Mouse (Mus musculus) MEL (cell line): ENCODE measurements at regions not wholly inside any gene's neighbourhood (a gene's known extent, or its start where the extent isn't known, plus 50 kb on each side); places are given as distances from the start of the nearest gene placed in this dataset.

Source experiments
- DNase-seq: peaks from one replicate; pipeline ENCODE4 v3.0.0; 2011; ENCODE audit warnings: low read depth, low spot score
- H3K27ac ChIP-seq: 2 replicates; pipeline ENCODE4 v1.5.1; 2012; ENCODE audit warnings: low read depth, mild to moderate bottlenecking, control low read depth, low read length, moderate library complexity; ENCODE audit not compliant: control insufficient read depth
- H3K27me3 ChIP-seq, 2 experiments: fragments of 150-350 bp in 1 of 2; sonication (generic) in 1 of 2; 2 replicates each; pipeline ENCODE4 v1.6.1; 2012; ENCODE audit warnings: low read length in 2 of 2, mild to moderate bottlenecking in 2 of 2, improper control_type of control experiment in 1 of 2, moderate library complexity in 1 of 2; ENCODE audit not compliant: insufficient read depth in 2 of 2, control insufficient read depth in 1 of 2
- H3K36me3 ChIP-seq, 2 experiments: 2 replicates each; pipeline ENCODE4 v1.6.1; 2012 to 2014; ENCODE audit warnings: low read length in 2 of 2, improper control_type of control experiment in 1 of 2, inconsistent platforms in 1 of 2, mild to moderate bottlenecking in 1 of 2; ENCODE audit not compliant: insufficient read depth in 2 of 2, control insufficient read depth in 1 of 2
- H3K4me1 ChIP-seq, 2 experiments: fragments of 150-350 bp in 1 of 2; sonication (generic) in 1 of 2; 2 replicates each; pipeline ENCODE4 v1.6.1; 2012; ENCODE audit warnings: low read length in 2 of 2, improper control_type of control experiment in 1 of 2, mild to moderate bottlenecking in 1 of 2; ENCODE audit not compliant: insufficient read depth in 2 of 2, control insufficient read depth in 1 of 2
- H3K4me3 ChIP-seq, 2 experiments: fragments of 150-350 bp in 1 of 2; sonication (generic) in 1 of 2; 2 replicates each; pipeline ENCODE4 v1.5.1; 2012; ENCODE audit warnings: low read depth in 2 of 2, low read length in 2 of 2, mild to moderate bottlenecking in 2 of 2, moderate library complexity in 2 of 2, control low read depth in 1 of 2, improper control_type of control experiment in 1 of 2; ENCODE audit not compliant: control insufficient read depth in 1 of 2, insufficient read depth in 1 of 2
- H3K79me2 ChIP-seq: 2 replicates; pipeline ENCODE4 v1.6.1; 2012; ENCODE audit warnings: mild to moderate bottlenecking, low read length, moderate library complexity; ENCODE audit not compliant: control insufficient read depth, poor library complexity, insufficient read depth
- H3K9ac ChIP-seq: 2 replicates; pipeline ENCODE4 v1.6.1; 2012; ENCODE audit warnings: low read depth, mild to moderate bottlenecking, control low read depth, low read length, moderate library complexity; ENCODE audit not compliant: control insufficient read depth, poor library complexity, severe bottlenecking
- H3K9me3 ChIP-seq: fragments of 150-350 bp; sonication (generic); replicated peaks from 2 replicates; pipeline ENCODE4 v1.6.1; 2012; ENCODE audit warnings: mild to moderate bottlenecking, low read length, improper control_type of control experiment, moderate library complexity; ENCODE audit not compliant: insufficient read depth
- CHD1 ChIP-seq: IDR thresholded peaks from 2 replicates; pipeline ENCODE4 v1.6.1; 2012; ENCODE audit warnings: low read depth, mild to moderate bottlenecking, inconsistent platforms, low read length, improper control_type of control experiment
- CHD2 ChIP-seq: IDR thresholded peaks from 2 replicates; pipeline ENCODE4 v1.6.1; 2011; ENCODE audit warnings: low read length, improper control_type of control experiment
- ELF1 ChIP-seq: IDR thresholded peaks from 2 replicates; pipeline ENCODE4 v1.6.1; 2014; ENCODE audit warnings: low read depth, mild to moderate bottlenecking, inconsistent platforms, low read length, improper control_type of control experiment, moderate library complexity
- EP300 ChIP-seq, 2 experiments: IDR thresholded peaks; 2 replicates each; pipeline ENCODE4 v1.6.1; 2011; ENCODE audit warnings: improper control_type of control experiment in 2 of 2, low read length in 2 of 2, low read depth in 1 of 2, mild to moderate bottlenecking in 1 of 2
- GABPA ChIP-seq: IDR thresholded peaks from 2 replicates; pipeline ENCODE4 v1.6.1; 2012; ENCODE audit warnings: low read depth, mild to moderate bottlenecking, inconsistent platforms, low read length, improper control_type of control experiment, moderate library complexity
- GATA1 ChIP-seq: IDR thresholded peaks from 2 replicates; pipeline ENCODE4 v1.6.1; 2011; ENCODE audit warnings: low read depth, low read length, improper control_type of control experiment
- HCFC1 ChIP-seq: IDR thresholded peaks from 2 replicates; pipeline ENCODE4 v1.6.1; 2012; ENCODE audit warnings: low read depth, mild to moderate bottlenecking, inconsistent platforms, low read length, improper control_type of control experiment, moderate library complexity
- JUND ChIP-seq: IDR thresholded peaks from 2 replicates; pipeline ENCODE4 v1.6.1; 2011; ENCODE audit warnings: low read depth, mild to moderate bottlenecking, improper control_type of control experiment, low read length
- MAFK ChIP-seq: IDR thresholded peaks from 2 replicates; pipeline ENCODE4 v1.6.1; 2011; ENCODE audit warnings: low read depth, mild to moderate bottlenecking, low read length, improper control_type of control experiment, borderline replicate concordance
- MAX ChIP-seq: IDR thresholded peaks from 2 replicates; pipeline ENCODE4 v1.6.1; 2011; ENCODE audit warnings: low read length, improper control_type of control experiment
- MEF2A ChIP-seq: IDR thresholded peaks from 2 replicates; pipeline ENCODE4 v1.6.1; 2014; ENCODE audit warnings: low read depth, mild to moderate bottlenecking, inconsistent platforms, low read length, improper control_type of control experiment; ENCODE audit not compliant: poor library complexity, insufficient replicate concordance, severe bottlenecking; ENCODE audit errors: extremely low read depth
- MYC ChIP-seq: IDR thresholded peaks from 2 replicates; pipeline ENCODE4 v1.6.1; 2011; ENCODE audit warnings: low read depth, mild to moderate bottlenecking, low read length, improper control_type of control experiment, moderate library complexity
- POLR2AphosphoS5 ChIP-seq: IDR thresholded peaks from 2 replicates; pipeline ENCODE4 v1.6.1; 2012; ENCODE audit warnings: low read depth, borderline replicate concordance, mild to moderate bottlenecking, inconsistent platforms, low read length, moderate library complexity, mixed read lengths
- TAL1 ChIP-seq: IDR thresholded peaks from 2 replicates; pipeline ENCODE4 v1.6.1; 2012; ENCODE audit warnings: mild to moderate bottlenecking, inconsistent platforms, low read length, moderate library complexity, mixed read lengths
- TBP ChIP-seq: IDR thresholded peaks from 2 replicates; pipeline ENCODE4 v1.8.0; 2011; ENCODE audit warnings: low read depth, low read length, improper control_type of control experiment
- TCF12 ChIP-seq: IDR thresholded peaks from 2 replicates; pipeline ENCODE4 v1.6.1; 2014; ENCODE audit warnings: low read depth, mild to moderate bottlenecking, inconsistent platforms, low read length, improper control_type of control experiment, moderate library complexity
- USF1 ChIP-seq: IDR thresholded peaks from 2 replicates; pipeline ENCODE4 v1.6.1; 2014; ENCODE audit warnings: low read depth, mild to moderate bottlenecking, inconsistent platforms, low read length, improper control_type of control experiment, moderate library complexity
- ZNF384 ChIP-seq: IDR thresholded peaks from 2 replicates; pipeline ENCODE4 v1.6.1; 2012; ENCODE audit warnings: low read depth, mild to moderate bottlenecking, inconsistent platforms, low read length, improper control_type of control experiment

- no peaks in the 10 kb centered on the region for H3K4me1 ChIP-seq
These were observed 447.5 kb downstream of the Kcnt2 start for GRCm38 (mm10) chr1:140693482-140693881.

GRCm38 (mm10) chr1:140730189-140730588, 484.2 kb downstream of the Kcnt2 start:
- Histone ChIP-seq H3K79me2 (no peaks in the 10 kb centered on the region), H3K4me1 (no peaks in the 10 kb centered on the region), H3K4me3 (no peak overlapping the region), H3K9me3 (no peaks in the 10 kb centered on the region), H3K27me3 (no peaks in the 10 kb centered on the region), H3K27ac (no peak overlapping the region), H3K36me3 (peaks cover 0 to 4% of the 10 kb centered on the region in 2 experiments; a peak in 1 of 4 replicates), H3K9ac (no peak overlapping the region)
- TF ChIP-seq MAFK = no peak
- TF ChIP-seq EP300 (IDR thresholded peaks at IDR 0.05; ENCODE audit: low read depth in 1 of 2, low read length in 2 of 2) = peak; percentile 34 to 65; a peak in 1 of 4 replicates
- TF ChIP-seq GATA1 = peak; percentile 61
- peak; percentile 40 for DNase-seq

More at GRCm38 (mm10) chr1:140693482-140693881, 447.5 kb downstream of the Kcnt2 start:
- Histone ChIP-seq H3K9ac (no peak overlapping the region), H3K27me3 (no peaks in the 10 kb centered on the region), H3K9me3 (no peaks in the 10 kb centered on the region), H3K36me3 (no peaks in the 10 kb centered on the region), H3K27ac (no peak overlapping the region), H3K79me2 (no peaks in the 10 kb centered on the region), H3K4me3 (no peak overlapping the region)
- TF ChIP-seq CHD1 (no peak), HCFC1 (no peak), POLR2AphosphoS5 (no peak), CHD2 (no peak), USF1 (no peak), GATA1 (no peak), TBP (no peak), TAL1 (no peak), JUND (no peak), ELF1 (no peak), GABPA (no peak)
- DNase-seq = no peak

- Histone ChIP-seq H3K4me3 (no peak overlapping the region), H3K27ac (no peak overlapping the region), H3K27me3 (no peaks in the 10 kb centered on the region)
- TF ChIP-seq ZNF384 = peak; percentile 91
- no peak for TF ChIP-seq MEF2A
- TF ChIP-seq MAX = no peak
- peak; percentile 45; the same call in 1 of the 2 replicates for TF ChIP-seq GATA1
- TF ChIP-seq EP300 (IDR thresholded peaks at IDR 0.05; ENCODE audit: low read depth in 1 of 2, low read length in 2 of 2) = peak; percentile 24 to 54; a peak in 3 of 4 replicates
- TF ChIP-seq MYC = 0 out of 2 replicates have a peak, but pooled peaks have one; percentile 33
- 0 out of 2 replicates have a peak, but pooled peaks have one; percentile 7 for TF ChIP-seq TCF12
- TF ChIP-seq, all 39 proteins: peak for 5
- Histone ChIP-seq H3K4me1 (no peaks in the 10 kb centered on the region; a peak in 1 of 4 replicates), H3K9me3 (no peaks in the 10 kb centered on the region), H3K9ac (no peak overlapping the region; the same call in 1 of the 2 replicates), H3K36me3 (no peaks in the 10 kb centered on the region), H3K79me2 (no peaks in the 10 kb centered on the region)
- DNase-seq = peak; percentile 74
These were observed 493.2 kb downstream of the Kcnt2 start for GRCm38 (mm10) chr1:140739001-140739728.
